Mouse (Mus musculus): ENCODE results near the gene Lingo2. TPM values are rescaled to one million over a fixed set of nuclear protein-coding genes. Genes with fewer than 3 reads are reported as not detected.
A peak's percentile ranks its signal among the peaks of the same experiment; 100 is the strongest.

Lingo2 gene
- total RNA-seq, 2 experiments from 2014 or later: 44.8 to 56.5 TPM

DNA sequence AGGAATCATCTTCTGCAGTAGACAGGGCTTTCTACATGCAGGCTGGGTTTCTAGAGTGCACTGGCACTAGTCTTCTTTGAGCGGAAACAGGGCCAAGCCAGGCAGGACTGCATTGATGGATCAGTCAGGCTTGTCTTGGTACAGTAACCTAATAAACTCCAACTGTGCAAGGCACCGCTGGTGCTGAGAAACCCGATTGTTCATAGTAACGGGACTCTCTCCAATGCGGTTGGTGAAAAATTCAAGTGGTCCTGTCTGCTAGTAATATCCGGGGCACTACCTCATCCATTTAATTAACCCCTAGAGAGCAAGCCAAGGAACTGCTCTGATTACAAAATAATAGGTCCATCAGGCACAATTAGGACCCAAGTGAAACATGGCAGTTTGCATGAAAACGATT lies 1106.4 kb downstream of the Lingo2 start:
- DNase-seq (ENCODE audit: low spot score in 2 of 2): peak; percentile 14 to 21
- H3K4me3 ChIP-seq: peak overlapping the region; percentile 54

GRCm38 (mm10) chr4:35844518-35844917 lies 1107.0 kb downstream of the Lingo2 start:
- Histone ChIP-seq H3K27ac (peak overlapping the region; percentile 90), H3K4me3 (peak overlapping the region; percentile 54)
- TF ChIP-seq CTCF (conservative IDR thresholded peaks at IDR 0.05): no peak
- no peak for DNase-seq (ENCODE audit: low spot score in 2 of 2)

More for the DNA sequence above, 1106.4 kb downstream of the Lingo2 start:
- peak overlapping the region; percentile 90 for H3K27ac ChIP-seq
- TF ChIP-seq CTCF (conservative IDR thresholded peaks at IDR 0.05): no peak

- H3K27ac ChIP-seq: no peak overlapping the region
- DNase-seq (ENCODE audit: low spot score in 2 of 2): no peak
- H3K4me3 ChIP-seq: no peak overlapping the region
- TF ChIP-seq CTCF (conservative IDR thresholded peaks at IDR 0.05): no peak
Measured at GRCm38 (mm10) chr4:35823322-35823870, 1128.2 kb downstream of the Lingo2 start.

DNA sequence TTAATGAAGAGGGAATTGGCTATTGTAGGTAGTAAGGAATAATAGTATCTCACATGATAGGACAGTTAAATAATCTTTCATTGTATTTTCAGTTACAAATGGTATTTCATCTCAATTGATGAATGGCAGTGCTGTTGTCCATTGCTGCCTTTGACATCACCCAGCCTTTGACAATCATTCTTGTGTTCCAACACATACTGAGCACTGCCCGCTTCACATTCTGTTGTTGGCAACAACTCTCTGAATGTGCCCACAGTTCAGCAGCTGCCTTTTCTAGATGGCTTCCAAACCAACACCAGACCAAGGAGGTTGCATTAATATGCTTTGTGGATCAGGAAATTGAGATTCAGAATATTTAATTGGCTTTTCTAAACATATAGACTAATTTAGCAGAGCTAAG lies 1130.8 kb downstream of the Lingo2 start:
- peak overlapping the region; percentile 54 for H3K27ac ChIP-seq
- no peak for TF ChIP-seq CTCF (conservative IDR thresholded peaks at IDR 0.05)
- no peak for DNase-seq (ENCODE audit: low spot score in 2 of 2)
- no peak overlapping the region for H3K4me3 ChIP-seq

GRCm38 (mm10) chr4:35814698-35815097 lies 1136.8 kb downstream of the Lingo2 start:
- Histone ChIP-seq H3K4me3 (no peak overlapping the region), H3K27ac (no peak overlapping the region)
- TF ChIP-seq CTCF (conservative IDR thresholded peaks at IDR 0.05): no peak
- DNase-seq (ENCODE audit: low spot score in 2 of 2): no peak

DNA sequence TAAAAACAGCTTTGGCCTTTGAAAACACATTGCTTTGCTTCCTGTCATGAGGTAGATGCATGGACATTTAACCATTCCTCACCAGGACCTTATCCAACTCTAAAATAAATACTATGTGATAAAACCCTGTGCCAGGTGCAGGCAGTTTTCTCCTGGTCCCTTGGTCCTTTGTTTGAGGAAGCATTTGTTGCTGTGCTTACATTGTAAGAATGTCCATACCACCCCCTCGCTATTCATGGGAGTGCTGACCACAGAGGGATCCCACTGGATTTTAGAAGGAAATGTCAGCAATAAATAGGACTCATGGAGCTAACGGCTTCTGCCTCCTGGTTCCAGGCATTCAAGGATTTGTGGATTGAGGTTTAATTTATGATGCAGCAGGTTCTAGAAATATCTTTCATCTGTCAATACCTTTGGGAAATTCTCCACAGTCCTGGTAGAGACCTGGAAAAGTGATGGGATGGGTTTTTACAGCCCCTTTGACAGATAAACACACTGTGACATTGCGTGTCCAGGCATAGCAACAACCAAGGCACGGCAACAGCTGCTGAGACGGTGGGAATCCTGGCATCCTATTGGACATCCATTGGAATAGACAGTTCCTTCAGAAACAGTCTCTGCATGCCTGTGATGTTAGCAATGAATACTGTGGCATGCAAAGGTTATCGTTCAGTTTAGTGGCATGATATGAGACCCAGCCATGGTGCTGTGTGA lies 1143.9 kb downstream of the Lingo2 start:
- Histone ChIP-seq H3K4me3 (no peak overlapping the region), H3K27ac (no peak overlapping the region)
- no peak for DNase-seq (ENCODE audit: low spot score in 2 of 2)
- TF ChIP-seq CTCF (conservative IDR thresholded peaks at IDR 0.05): no peak

DNA sequence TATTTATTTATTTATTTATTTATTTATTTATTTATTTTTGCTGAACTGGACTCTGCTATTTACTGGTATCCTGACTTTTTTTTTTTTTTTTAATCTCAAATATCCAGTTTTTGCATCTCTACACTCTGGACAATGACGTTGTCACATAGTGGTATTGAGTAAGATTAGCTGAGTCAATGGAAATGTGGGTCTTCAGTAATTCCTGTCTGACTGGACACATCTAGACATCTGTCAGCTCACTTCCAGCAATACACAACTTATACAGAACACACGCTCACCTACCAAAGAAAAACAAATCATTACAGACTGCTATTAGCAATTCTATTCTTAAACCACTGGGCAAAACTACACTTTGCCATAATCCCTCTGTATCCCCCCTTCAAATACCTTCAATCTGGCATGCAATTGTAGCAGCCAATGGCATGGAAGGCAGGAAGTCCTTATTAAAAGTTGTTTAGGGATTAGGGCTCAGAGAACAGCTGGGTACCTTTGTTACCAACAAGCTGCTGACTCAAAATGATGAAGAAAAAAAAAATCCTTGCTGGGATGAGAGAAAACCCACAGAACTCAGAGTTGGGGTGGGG lies 1144.6 kb downstream of the Lingo2 start:
- no peak overlapping the region for H3K4me3 ChIP-seq
- DNase-seq (ENCODE audit: low spot score in 2 of 2): no peak
- no peak for TF ChIP-seq CTCF (conservative IDR thresholded peaks at IDR 0.05)
- H3K27ac ChIP-seq: no peak overlapping the region

DNA sequence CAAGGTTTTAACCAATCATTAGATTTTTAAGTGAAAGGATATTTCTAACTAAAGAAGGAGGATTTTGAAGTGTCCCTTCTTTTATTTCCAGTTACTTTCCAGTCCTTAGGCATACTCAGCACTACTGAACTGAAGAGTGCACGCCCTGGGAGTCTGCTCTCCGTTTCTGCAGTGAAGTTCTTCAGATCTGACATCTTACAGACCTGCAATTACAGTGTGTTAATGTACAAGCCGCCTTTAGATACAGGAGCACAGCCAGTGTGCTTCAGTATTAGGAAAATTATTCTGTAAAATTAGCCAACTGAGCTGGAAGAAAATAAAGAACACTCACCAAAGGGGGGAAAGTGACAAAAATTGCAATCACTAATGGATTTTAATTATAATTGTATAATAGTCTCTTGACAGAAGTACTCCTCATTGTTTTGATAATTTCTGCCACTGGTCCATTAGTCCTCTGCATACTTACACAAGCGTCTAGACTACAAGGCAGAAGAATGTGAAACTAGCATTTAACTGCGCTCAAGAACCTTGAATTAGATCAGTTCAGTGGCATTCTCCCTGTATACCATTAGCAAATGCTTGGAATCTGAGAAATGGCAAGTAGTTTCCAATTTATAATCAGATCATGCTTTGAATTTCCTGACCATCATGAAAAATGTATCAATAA lies 1167.2 kb downstream of the Lingo2 start:
- no peak for DNase-seq (ENCODE audit: low spot score in 2 of 2)
- TF ChIP-seq CTCF (conservative IDR thresholded peaks at IDR 0.05): no peak
- H3K4me3 ChIP-seq: no peak overlapping the region

DNA sequence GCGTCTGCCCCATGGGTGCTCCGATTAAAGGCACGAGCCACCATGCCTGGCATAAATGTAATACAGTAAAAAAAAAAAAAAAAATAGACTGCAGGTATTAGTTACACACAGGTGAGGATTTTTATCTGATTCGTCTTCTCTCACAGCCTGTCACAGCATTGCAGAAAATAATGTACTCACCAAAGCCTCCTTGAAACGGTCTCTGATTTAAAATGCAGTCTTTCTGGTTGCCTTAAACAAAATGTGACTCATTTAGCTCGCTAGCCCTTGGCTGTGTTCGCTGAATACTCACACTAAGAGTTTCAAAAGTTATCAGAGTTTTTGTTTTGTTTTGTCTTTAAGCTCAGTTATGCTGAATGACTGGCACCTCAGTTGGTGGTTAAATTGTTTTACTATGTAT lies 1180.7 kb downstream of the Lingo2 start:
- DNase-seq (ENCODE audit: low spot score in 2 of 2): no peak
- no peak overlapping the region for H3K4me3 ChIP-seq
- no peak overlapping the region; the same call in 1 of the 2 replicates for H3K27ac ChIP-seq
- TF ChIP-seq CTCF (conservative IDR thresholded peaks at IDR 0.05): no peak

More for the DNA sequence above, 1167.2 kb downstream of the Lingo2 start:
- H3K27ac ChIP-seq: no peak overlapping the region

DNA sequence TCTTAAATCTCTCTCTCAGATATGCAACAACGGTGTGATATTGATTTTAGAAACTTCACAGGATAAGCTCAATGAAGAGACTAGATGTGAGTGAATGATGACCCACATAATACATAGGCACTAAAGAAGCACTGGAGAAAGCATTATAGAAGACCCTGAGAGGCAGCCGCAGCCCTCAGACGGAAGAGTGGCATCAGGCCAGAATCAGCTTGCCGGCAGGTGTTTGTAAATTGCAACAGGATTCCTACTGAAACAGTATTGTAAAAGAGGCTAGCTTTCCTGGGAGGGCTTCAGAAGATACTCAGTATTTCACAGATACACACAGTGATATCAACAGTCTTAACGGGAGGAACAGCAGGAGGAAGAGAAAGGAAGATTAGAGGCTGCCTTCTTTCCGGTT lies 1184.6 kb downstream of the Lingo2 start:
- Histone ChIP-seq H3K27ac (no peak overlapping the region), H3K4me3 (no peak overlapping the region)
- no peak for TF ChIP-seq CTCF (conservative IDR thresholded peaks at IDR 0.05)
- no peak for DNase-seq (ENCODE audit: low spot score in 2 of 2)

DNA sequence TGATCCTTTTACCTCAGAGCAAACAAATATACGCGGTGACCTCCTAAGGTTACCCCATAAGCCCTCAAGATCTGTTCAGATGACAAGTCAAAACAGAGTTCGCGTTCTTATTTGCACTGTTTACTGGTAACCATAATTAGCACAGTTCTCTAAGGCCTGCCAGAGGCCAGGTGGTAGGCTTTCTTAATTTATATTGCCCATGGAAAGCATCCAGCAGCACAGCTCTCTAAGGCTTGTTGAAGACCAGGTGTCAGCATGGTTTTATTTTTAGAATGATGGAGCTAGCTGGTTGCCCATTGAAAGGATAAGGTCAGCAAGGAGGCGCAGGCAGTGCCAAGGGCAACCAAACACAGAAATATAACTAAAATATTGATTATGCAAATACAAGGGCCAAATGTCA lies 1190.4 kb downstream of the Lingo2 start:
- no peak overlapping the region for H3K4me3 ChIP-seq
- no peak overlapping the region for H3K27ac ChIP-seq
- DNase-seq (ENCODE audit: low spot score in 2 of 2): no peak
- TF ChIP-seq CTCF (conservative IDR thresholded peaks at IDR 0.05): no peak

- no peak overlapping the region for H3K4me3 ChIP-seq
- H3K27ac ChIP-seq: peak overlapping the region; percentile 25; the same call in 1 of the 2 replicates
- DNase-seq (ENCODE audit: low spot score in 2 of 2): no peak
- TF ChIP-seq CTCF (conservative IDR thresholded peaks at IDR 0.05): no peak
Measured at GRCm38 (mm10) chr4:35752121-35752860, 1199.3 kb downstream of the Lingo2 start.

DNA sequence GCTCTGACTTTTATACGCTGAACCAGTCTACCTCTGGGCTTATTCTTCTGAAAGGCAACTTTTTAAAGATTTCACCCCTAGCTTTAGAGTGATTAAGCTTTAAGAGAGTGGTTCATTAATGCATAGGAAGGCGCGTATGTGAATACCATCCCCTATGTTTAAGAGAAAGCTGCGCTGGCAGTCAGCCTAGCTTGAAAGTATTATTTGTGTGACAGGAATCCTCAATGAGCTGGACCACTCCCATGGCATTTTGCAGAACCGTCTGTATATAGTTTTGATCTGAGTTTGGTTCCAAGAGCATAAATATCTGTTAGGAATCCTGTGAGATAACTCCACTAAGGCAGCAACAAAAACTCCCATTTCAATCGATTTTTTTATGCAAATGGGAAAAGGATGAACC lies 1204.9 kb downstream of the Lingo2 start:
- DNase-seq (ENCODE audit: low spot score in 2 of 2): no peak
- Histone ChIP-seq H3K27ac (no peak overlapping the region), H3K4me3 (no peak overlapping the region)
- TF ChIP-seq CTCF (conservative IDR thresholded peaks at IDR 0.05): no peak
